Comparison of ENCODE assay signal across 9 mouse cellular contexts in the genomic region with DNA sequence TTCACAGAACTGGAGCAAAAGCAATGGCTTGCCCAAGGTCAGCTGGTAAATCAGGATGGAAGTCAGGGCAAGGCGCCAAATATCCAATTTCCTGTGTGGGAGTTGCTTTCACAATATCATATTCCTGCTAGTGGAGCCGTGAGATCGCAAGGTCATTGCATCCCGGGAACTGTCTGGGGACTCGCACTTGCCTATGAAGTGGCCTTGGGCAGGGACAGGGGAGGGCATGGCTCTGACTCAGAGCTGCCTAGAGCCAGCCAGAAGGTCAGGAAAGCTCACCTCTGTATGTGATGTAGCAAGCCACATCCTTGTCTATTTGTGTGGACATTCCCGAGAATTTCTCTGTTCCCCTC. TPM values are rescaled to one million over a fixed set of nuclear protein-coding genes. Genes with fewer than 3 reads are reported as not detected.
DNase-seq lines count a peak whose midpoint lies in the region; ATAC-seq lines count a peak whose summit lies in the region.
"Had no signal": no experiment of that assay in that cellular context is flagged by ENCODE, and none has a peak within 500 bp of the region (broad histone marks: within the 10 kb centered on the region; RNA-seq: fewer than 3 reads in every experiment).

No protein-coding gene starts in this region.

- no peak overlapping the region for H3K27ac ChIP-seq in heart, embryonic 12.5 days (ENCODE audit: poor library complexity, severe bottlenecking)
- H3K27ac ChIP-seq in liver, embryonic 16.5 days (ENCODE audit: low read length), result no peak overlapping the region
- no peak overlapping the region for H3K27ac ChIP-seq in hindbrain, embryonic 10.5 days

- H3K36me3 ChIP-seq in heart, embryonic 12.5 days, result no peaks in the 10 kb centered on the region
- H3K36me3 ChIP-seq in liver, embryonic 16.5 days (ENCODE audit: control insufficient read depth, insufficient read depth), result no peaks in the 10 kb centered on the region
- no peaks in the 10 kb centered on the region for H3K36me3 ChIP-seq in hindbrain, embryonic 10.5 days

- peaks cover 12% of the 10 kb centered on the region for H3K4me1 ChIP-seq in heart, embryonic 12.5 days (replicated peaks)
- no peaks in the 10 kb centered on the region for H3K4me1 ChIP-seq in liver, embryonic 16.5 days (ENCODE audit: control insufficient read depth, low read depth, low read length)
- no peaks in the 10 kb centered on the region for H3K4me1 ChIP-seq in hindbrain, embryonic 10.5 days (replicated peaks)

- no peaks in the 10 kb centered on the region for H3K27me3 ChIP-seq in heart, embryonic 12.5 days (replicated peaks)
- H3K27me3 ChIP-seq in liver, embryonic 16.5 days (ENCODE audit: control insufficient read depth, insufficient read depth, low read depth, low read length), result no peaks in the 10 kb centered on the region
- H3K27me3 ChIP-seq in hindbrain, embryonic 10.5 days (ENCODE audit: insufficient read depth, poor library complexity, severe bottlenecking), result no peaks in the 10 kb centered on the region

- WGBS in heart, embryonic 12.5 days, result 53% methylated on average over 6 of the region's 6 CpGs
- WGBS in liver, embryonic 16.5 days (ENCODE audit: insufficient replicate concordance), result 62% methylated on average over 6 of the region's 6 CpGs
- WGBS in hindbrain, embryonic 10.5 days, result 72% methylated on average over 6 of the region's 6 CpGs

- peak; percentile 93 for DNase-seq in heart, adult 11 months
- peak; percentile 31 for DNase-seq in embryo, embryonic 10.5 days (ENCODE audit: low spot score)
- peak; percentile 48 to 49 for DNase-seq in heart, postnatal 36 days
- peak; percentile 78 for DNase-seq in testis, postnatal 14 days (ENCODE audit: low spot score)
- DNase-seq in hindbrain, embryonic 10.5 days (ENCODE audit: low spot score), result no peak
- DNase-seq in T-cell, adult 2 months (ENCODE audit: low spot score), result no peak

- H3K4me3 ChIP-seq in heart, embryonic 12.5 days, result no peak overlapping the region
- no peak overlapping the region for H3K4me3 ChIP-seq in liver, embryonic 16.5 days (ENCODE audit: low read depth, low read length)
- H3K4me3 ChIP-seq in hindbrain, embryonic 10.5 days, result no peak overlapping the region

- no peaks in the 10 kb centered on the region for H3K9me3 ChIP-seq in heart, embryonic 12.5 days (replicated peaks)
- H3K9me3 ChIP-seq in liver, embryonic 16.5 days (replicated peaks; ENCODE audit: control insufficient read depth, low read length), result no peaks in the 10 kb centered on the region
- no peaks in the 10 kb centered on the region for H3K9me3 ChIP-seq in hindbrain, embryonic 10.5 days

- ATAC-seq in heart, embryonic 12.5 days (ENCODE audit: insufficient number of reproducible peaks, low FRiP score), result no peak
- peak; percentile 66; the same call in 1 of the 2 replicates for ATAC-seq in liver, embryonic 16.5 days (ENCODE audit: low read depth)

- intact Hi-C loops in heart, postnatal 36 days (cut with DNase I), result no loop called here

- H3K9ac ChIP-seq in heart, embryonic 12.5 days, result no peak overlapping the region
- H3K9ac ChIP-seq in liver, embryonic 16.5 days (ENCODE audit: low read depth, low read length), result no peak overlapping the region

- no peak overlapping the region for H3K4me2 ChIP-seq in heart, embryonic 12.5 days
- H3K4me2 ChIP-seq in liver, embryonic 16.5 days (ENCODE audit: low read depth, low read length), result no peak overlapping the region

RNA-seq across cellular contexts. Expression of a gene that starts 49.2 kb away (rescaled TPM):
- polyA plus RNA-seq in heart, embryonic 12.5 days (2016; fragmentation: Nextera tagmentation; extraction: Ambion mirVana), result not detected in 2 replicates
- not detected for total RNA-seq in heart, postnatal 36 days (2021)
- not detected in 2 replicates for polyA plus RNA-seq in liver, embryonic 16.5 days (2015; fragmentation: Nextera tagmentation; extraction: Ambion mirVana)
- polyA plus RNA-seq in hindbrain, embryonic 10.5 days (2016; fragmentation: Nextera tagmentation; extraction: Ambion mirVana), result not detected in 2 replicates
- total RNA-seq: common myeloid progenitor, adult 5-6 weeks had no signal

Comparison
In these comparisons a context has a peak if more than half of its experiments do, and no peak if none do; other contexts are left out.
1. DNase-seq: peak in heart, adult 11 months (single experiment), embryo, embryonic 10.5 days (single experiment), heart, postnatal 36 days (2 of 2) and testis, postnatal 14 days (single experiment); none in hindbrain, embryonic 10.5 days (single experiment) and T-cell, adult 2 months (single experiment).